In the genomic region with DNA sequence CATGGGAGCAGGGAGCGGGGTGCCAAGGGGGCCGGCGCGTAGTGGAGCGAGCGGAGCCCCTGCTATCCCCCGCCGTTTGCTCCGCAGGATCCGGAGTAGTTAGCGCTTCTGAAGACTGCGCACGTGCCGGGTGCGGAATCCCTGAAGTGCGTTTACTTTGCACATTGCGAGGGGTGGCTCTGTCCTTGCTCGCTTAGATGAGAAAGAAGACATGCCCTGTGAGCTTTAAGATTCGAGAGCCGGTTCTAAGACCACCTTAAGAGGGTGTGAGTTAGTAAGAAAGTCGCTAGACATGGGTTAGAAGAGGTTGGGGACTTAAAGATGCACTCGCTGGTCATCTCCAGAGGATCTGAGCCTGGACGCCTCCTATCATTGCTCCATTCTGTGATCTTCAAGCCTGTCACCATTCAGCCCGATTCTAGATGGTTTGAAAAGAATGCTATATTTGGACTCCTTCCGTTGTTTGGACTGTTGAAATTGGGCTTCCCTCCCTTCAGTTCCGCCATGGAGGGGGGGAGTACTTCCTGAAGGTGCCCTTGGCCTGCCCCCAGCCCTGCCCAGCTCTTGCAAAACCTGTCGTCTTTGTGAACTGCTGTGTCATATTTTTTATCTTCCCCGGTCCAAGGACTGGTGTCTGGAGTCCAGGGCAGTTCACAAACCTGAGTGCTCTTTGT, we compare ENCODE assay signal across 8 mouse cellular contexts. TPM values are rescaled to one million over a fixed set of nuclear protein-coding genes. Genes with fewer than 3 reads are reported as not detected.
A peak's percentile ranks its signal among the peaks of the same experiment; 100 is the strongest.
DNase-seq lines count a peak whose midpoint lies in the region; ATAC-seq and TF ChIP-seq lines count a peak whose summit lies in the region.

No protein-coding gene starts in this region.

- peaks cover 31% of the 10 kb centered on the region for H3K4me1 ChIP-seq in forebrain, embryonic 13.5 days
- H3K4me1 ChIP-seq in liver, embryonic 14.5 days (replicated peaks; ENCODE audit: control insufficient read depth in 2 of 2, insufficient read depth in 2 of 2, low read length in 1 of 2), result peaks cover 9 to 12% of the 10 kb centered on the region in 2 experiments

- ATAC-seq in forebrain, embryonic 13.5 days, result no peak
- ATAC-seq in liver, embryonic 14.5 days (ENCODE audit: insufficient read depth), result peak; percentile 25; the same call in 1 of the 2 replicates

- H3K4me3 ChIP-seq in forebrain, embryonic 13.5 days, result peak overlapping the region; percentile 67
- H3K4me3 ChIP-seq in liver, embryonic 14.5 days (ENCODE audit: insufficient read depth in 1 of 2, low read depth in 2 of 2, low read length in 2 of 2), result peak overlapping the region; percentile 90 to 91

- peak overlapping the region; percentile 96 for H3K4me2 ChIP-seq in forebrain, embryonic 13.5 days
- H3K4me2 ChIP-seq in liver, embryonic 14.5 days (ENCODE audit: low read depth), result peak overlapping the region; percentile 74

- H3K36me3 ChIP-seq in forebrain, embryonic 13.5 days (ENCODE audit: poor library complexity, severe bottlenecking), result peaks cover 41% of the 10 kb centered on the region
- H3K36me3 ChIP-seq in liver, embryonic 14.5 days (replicated peaks; ENCODE audit: control insufficient read depth, insufficient read depth, low read depth), result peaks cover 34% of the 10 kb centered on the region

- H3K9me3 ChIP-seq in forebrain, embryonic 13.5 days (replicated peaks), result no peaks in the 10 kb centered on the region
- H3K9me3 ChIP-seq in liver, embryonic 14.5 days (ENCODE audit: control insufficient read depth, low read length), result no peaks in the 10 kb centered on the region

- no peak for TF ChIP-seq CTCF in liver, embryonic 14.5 days (IDR thresholded peaks at IDR 0.05; ENCODE audit: low read depth)

- peak overlapping the region; percentile 86 for H3K27ac ChIP-seq in forebrain, embryonic 13.5 days
- peak overlapping the region; percentile 87 for H3K27ac ChIP-seq in liver, embryonic 14.5 days

- peak overlapping the region; percentile 98 for H3K9ac ChIP-seq in forebrain, embryonic 13.5 days
- H3K9ac ChIP-seq in liver, embryonic 14.5 days (replicated peaks), result peak overlapping the region; percentile 87

- no peak for TF ChIP-seq EP300 in liver, embryonic 14.5 days (IDR thresholded peaks at IDR 0.05; ENCODE audit: low read depth)

- DNase-seq in CD4-positive, CD25-positive, alpha-beta regulatory T cell, adult 2 months (ENCODE audit: low read depth, low spot score), result peak; percentile 69
- DNase-seq in ZHBTc4 (ENCODE audit: low read depth, low spot score), result peak; percentile 59
- DNase-seq in induced T-regulatory cell, adult 2 months (ENCODE audit: low read depth), result peak; percentile 80
- DNase-seq in liver, embryonic 14.5 days (ENCODE audit: low read depth in 3 of 3, low spot score in 3 of 3), result peak; percentile 58 to 66 (median 61)
- peak; percentile 72 for DNase-seq in naive thymus-derived CD4-positive, alpha-beta T cell, adult 2 months (ENCODE audit: low read depth)
- DNase-seq in urinary bladder, postnatal 14 days (ENCODE audit: low spot score), result peak; percentile 65
- DNase-seq in cerebellum, postnatal 36 days, result no peak

- no peaks in the 10 kb centered on the region for H3K27me3 ChIP-seq in forebrain, embryonic 13.5 days
- H3K27me3 ChIP-seq in liver, embryonic 14.5 days (ENCODE audit: control insufficient read depth, insufficient read depth, low read length), result no peaks in the 10 kb centered on the region

- 4% methylated on average over 28 of the region's 28 CpGs for WGBS in forebrain, embryonic 13.5 days
- WGBS in liver, embryonic 14.5 days (ENCODE audit: insufficient replicate concordance), result under 1% methylated on average over 28 of the region's 28 CpGs

RNA-seq across cellular contexts. Expression of gene Rab5if, which starts 0.7 kb away (rescaled TPM):
- polyA plus RNA-seq in forebrain, embryonic 13.5 days (2015; fragmentation: Nextera tagmentation; extraction: Ambion mirVana), result 151 and 168 TPM in 2 replicates
- polyA plus RNA-seq in liver, embryonic 14.5 days (2012; rRNA removed), result 74.3 and 80.3 TPM in 2 replicates
- polyA plus RNA-seq in liver, embryonic 14.5 days (2014; fragmentation: Nextera tagmentation; extraction: Ambion mirVana), result 164 and 171 TPM in 2 replicates

RNA-seq across cellular contexts. Expression of gene 4930518I15Rik, which starts 5.9 kb away (rescaled TPM):
- polyA plus RNA-seq in forebrain, embryonic 13.5 days (2015; fragmentation: Nextera tagmentation; extraction: Ambion mirVana), result 14.0 and 14.2 TPM in 2 replicates
- 0.51 and 0.71 TPM in 2 replicates for polyA plus RNA-seq in liver, embryonic 14.5 days (2012; rRNA removed)
- polyA plus RNA-seq in liver, embryonic 14.5 days (2014; fragmentation: Nextera tagmentation; extraction: Ambion mirVana), result 0.71 and 0.78 TPM in 2 replicates

RNA-seq across cellular contexts. Expression of gene Sla2, which starts 23.4 kb away (rescaled TPM):
- 0.14 and 0.25 TPM in 2 replicates for polyA plus RNA-seq in forebrain, embryonic 13.5 days (2015; fragmentation: Nextera tagmentation; extraction: Ambion mirVana)
- polyA plus RNA-seq in liver, embryonic 14.5 days (2012; rRNA removed), result 0.89 and 0.90 TPM in 2 replicates
- 1.4 and 2.2 TPM in 2 replicates for polyA plus RNA-seq in liver, embryonic 14.5 days (2014; fragmentation: Nextera tagmentation; extraction: Ambion mirVana)

RNA-seq across cellular contexts. Expression of gene Tgif2, which starts 23.8 kb away (rescaled TPM):
- polyA plus RNA-seq in forebrain, embryonic 13.5 days (2015; fragmentation: Nextera tagmentation; extraction: Ambion mirVana), result 63.3 and 73.3 TPM in 2 replicates
- 3.8 and 4.9 TPM in 2 replicates for polyA plus RNA-seq in liver, embryonic 14.5 days (2012; rRNA removed)
- 4.9 and 5.1 TPM in 2 replicates for polyA plus RNA-seq in liver, embryonic 14.5 days (2014; fragmentation: Nextera tagmentation; extraction: Ambion mirVana)

Comparison
In these comparisons a context has a peak if more than half of its experiments do, and no peak if none do; other contexts are left out.
1. DNase-seq: peak in CD4-positive, CD25-positive, alpha-beta regulatory T cell, adult 2 months (single experiment), ZHBTc4 (single experiment), induced T-regulatory cell, adult 2 months (single experiment), liver, embryonic 14.5 days (3 of 3), naive thymus-derived CD4-positive, alpha-beta T cell, adult 2 months (single experiment) and urinary bladder, postnatal 14 days (single experiment); none in cerebellum, postnatal 36 days (0 of 2).